Mouse (Mus musculus) hindbrain, embryonic 11.5 days (tissue): ENCODE data around the gene Nusap1. TPM values are rescaled to one million over a fixed set of nuclear protein-coding genes. Genes with fewer than 3 reads are reported as not detected.
"Not testable (repeated sequence)": the region's sequence is repeated elsewhere in the genome, so short reads cannot be mapped to it uniquely, and the experiment has no call there.

Experiments
- ATAC-seq: fragments of 200-750 bp; cut with Nextera tagmentation; 2 replicates; pipeline ENCODE4 v1.8.0; 2017; ENCODE audit warnings: mild to moderate bottlenecking, moderate TSS enrichment, moderate library complexity; ENCODE audit not compliant: low FRiP score
- DNase-seq: peaks from one replicate; pipeline ENCODE4 v3.0.0-alpha.2; 2015; ENCODE audit warnings: low spot score
- H3K27ac ChIP-seq: fragments of 300-500 bp; sonication (generic); 2 replicates; pipeline ENCODE4 v1.5.1; 2014; ENCODE audit warnings: mild to moderate bottlenecking, low read depth, low read length
- H3K27me3 ChIP-seq: fragments of 300-500 bp; sonication (generic); 2 replicates; pipeline ENCODE4 v1.6.1; 2014; ENCODE audit warnings: mild to moderate bottlenecking, low read length, moderate library complexity, mixed read lengths; ENCODE audit not compliant: control insufficient read depth, insufficient read depth
- H3K36me3 ChIP-seq: fragments of 300-500 bp; sonication (generic); 2 replicates; pipeline ENCODE4 v1.6.1; 2014; ENCODE audit warnings: mild to moderate bottlenecking, low read length, moderate library complexity, mixed read lengths; ENCODE audit not compliant: control insufficient read depth, insufficient read depth
- H3K4me1 ChIP-seq: fragments of 300-500 bp; sonication (generic); replicated peaks from 2 replicates; pipeline ENCODE4 v1.6.1; 2014; ENCODE audit warnings: low read length, mixed read lengths; ENCODE audit not compliant: control insufficient read depth, insufficient read depth
- H3K4me2 ChIP-seq: fragments of 300-500 bp; sonication (generic); replicated peaks from 2 replicates; pipeline ENCODE4 v1.6.1; 2014; ENCODE audit warnings: mild to moderate bottlenecking, low read depth, low read length
- H3K4me3 ChIP-seq: fragments of 300-500 bp; sonication (generic); 2 replicates; pipeline ENCODE4 v1.5.1; 2014; ENCODE audit warnings: low read depth, low read length
- H3K9ac ChIP-seq: fragments of 300-500 bp; sonication (generic); 2 replicates; pipeline ENCODE4 v1.6.1; 2014; ENCODE audit warnings: low read depth, low read length
- H3K9me3 ChIP-seq: fragments of 300-500 bp; sonication (generic); 2 replicates; pipeline ENCODE4 v1.6.1; 2016; ENCODE audit warnings: low read length; ENCODE audit not compliant: control insufficient read depth
- WGBS: fragments of 180-500 bp; shearing (Covaris S2); extraction: QIAGEN DNeasy Blood & Tissue Kit; methylation state at CpG from one replicate; pipeline ENCODE4 v1.1.7; 2014; 5-methylcytosine and 5-hydroxymethylcytosine counted together
- polyA plus RNA-seq: library from polyadenylated mRNA; unstranded; fragments of >200 nt; fragmentation: Nextera tagmentation; extraction: Ambion mirVana; gene quantifications from 2 replicates; pipeline ENCODE4 v1.2.1, GENCODE M21; 2014

The Nusap1 gene
- polyA plus RNA-seq, 1 experiment from 2014 or later = 87.1 TPM

DNA sequence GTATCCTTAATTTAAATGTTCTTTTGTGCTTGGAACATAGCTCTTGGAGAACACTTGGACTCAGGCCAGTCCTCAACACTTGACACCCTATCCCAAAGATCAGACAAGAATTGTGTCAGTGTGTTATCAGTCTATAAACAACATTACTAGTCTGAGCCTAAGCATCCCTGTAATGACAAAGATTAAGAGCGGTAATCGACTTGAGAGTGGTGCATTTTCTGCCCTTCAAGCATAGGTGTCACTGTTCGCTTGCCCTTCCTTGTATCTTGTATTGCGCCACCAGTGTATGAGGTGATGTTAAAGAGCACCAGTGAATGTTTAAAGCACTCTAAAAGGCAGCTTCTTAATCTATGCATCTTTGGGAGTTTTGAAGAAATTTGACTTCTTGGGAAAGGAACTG is 11.1 kb upstream of the Nusap1 start:
- Histone ChIP-seq H3K9me3 (no peaks in the 10 kb centered on the region), H3K4me3 (no peak overlapping the region), H3K4me2 (no peak overlapping the region), H3K27ac (no peak overlapping the region), H3K27me3 (no peaks in the 10 kb centered on the region), H3K9ac (no peak overlapping the region), H3K36me3 (peaks cover 3% of the 10 kb centered on the region; the same call in 1 of the 2 replicates), H3K4me1 (no peaks in the 10 kb centered on the region)
- 97% methylated on average over 4 of the region's 4 CpGs for WGBS
- no peak for ATAC-seq
- no peak for DNase-seq

- no peaks in the 10 kb centered on the region for H3K27me3 ChIP-seq
- H3K9ac ChIP-seq = peak overlapping the region; percentile 60
- WGBS = 0% methylated on average over 13 of the region's 13 CpGs
- DNase-seq (no peak), ATAC-seq (no peak; the same call in 1 of the 2 replicates)
- H3K4me3 ChIP-seq = peak overlapping the region; percentile 80
- peaks cover 8% of the 10 kb centered on the region; the same call in 1 of the 2 replicates for H3K4me1 ChIP-seq
- H3K4me2 ChIP-seq = peak overlapping the region; percentile 74
- no peaks in the 10 kb centered on the region for H3K9me3 ChIP-seq
- no peak overlapping the region for H3K27ac ChIP-seq
- H3K36me3 ChIP-seq = no peaks in the 10 kb centered on the region
Measured at GRCm38 (mm10) chr2:119617841-119618198, 278 bp upstream of the Nusap1 start.

DNA sequence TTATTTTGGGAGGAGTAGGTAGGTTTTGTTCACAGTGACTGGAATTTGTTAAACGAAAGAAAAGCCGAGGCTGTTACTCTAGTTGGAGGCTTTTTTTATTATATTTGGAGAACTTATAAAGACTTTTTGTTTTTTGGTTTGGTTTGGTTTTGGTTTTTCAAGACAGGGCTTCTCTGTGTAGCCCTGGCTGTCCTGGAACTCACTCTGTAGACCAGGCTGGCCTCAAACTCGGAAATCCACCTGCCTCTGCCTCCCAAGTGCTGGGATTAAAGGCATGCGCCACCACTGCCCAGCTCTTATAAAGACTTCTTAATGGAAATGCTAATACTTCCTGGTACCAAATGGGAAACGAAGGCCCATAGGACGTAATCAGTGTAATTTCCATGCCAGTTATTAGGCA is 904 bp downstream of the Nusap1 start:
- Histone ChIP-seq H3K4me3 (peak overlapping the region; percentile 80), H3K4me2 (peak overlapping the region; percentile 50), H3K9ac (peak overlapping the region; percentile 34)
- not testable (repeated sequence) for H3K4me1 ChIP-seq, H3K27me3 ChIP-seq, DNase-seq, H3K9me3 ChIP-seq, ATAC-seq, H3K27ac ChIP-seq, H3K36me3 ChIP-seq
- WGBS = 20% methylated on average over 6 of the region's 6 CpGs

DNA sequence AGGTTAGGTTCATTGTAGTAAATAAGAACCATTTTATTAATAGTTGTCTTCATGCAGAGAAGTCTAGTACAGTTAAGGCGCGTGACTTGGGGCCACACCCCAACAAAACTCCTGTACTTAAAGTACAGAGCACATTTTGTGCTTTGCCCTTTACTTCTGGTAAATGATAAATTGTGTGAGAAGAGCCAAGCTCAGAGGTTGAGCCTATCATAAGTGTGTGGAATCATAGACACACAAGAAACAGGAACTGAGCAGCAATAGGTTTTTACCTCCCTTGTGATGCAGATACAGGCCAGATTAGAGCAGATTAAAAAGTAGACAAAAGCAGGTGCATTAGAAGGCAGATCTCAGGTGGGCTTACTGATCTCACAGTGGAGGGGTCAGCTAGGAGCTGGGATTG is 3.2 kb downstream of the Nusap1 start:
- no peak overlapping the region for H3K4me2 ChIP-seq
- ATAC-seq (no peak), DNase-seq (no peak)
- H3K36me3 ChIP-seq = no peaks in the 10 kb centered on the region
- no peak overlapping the region for H3K4me3 ChIP-seq
- no peaks in the 10 kb centered on the region for H3K27me3 ChIP-seq
- 99% methylated on average over 2 of the region's 2 CpGs for WGBS
- H3K9me3 ChIP-seq = no peaks in the 10 kb centered on the region
- H3K4me1 ChIP-seq = peaks cover 8% of the 10 kb centered on the region; the same call in 1 of the 2 replicates
- H3K27ac ChIP-seq = no peak overlapping the region
- no peak overlapping the region for H3K9ac ChIP-seq

DNA sequence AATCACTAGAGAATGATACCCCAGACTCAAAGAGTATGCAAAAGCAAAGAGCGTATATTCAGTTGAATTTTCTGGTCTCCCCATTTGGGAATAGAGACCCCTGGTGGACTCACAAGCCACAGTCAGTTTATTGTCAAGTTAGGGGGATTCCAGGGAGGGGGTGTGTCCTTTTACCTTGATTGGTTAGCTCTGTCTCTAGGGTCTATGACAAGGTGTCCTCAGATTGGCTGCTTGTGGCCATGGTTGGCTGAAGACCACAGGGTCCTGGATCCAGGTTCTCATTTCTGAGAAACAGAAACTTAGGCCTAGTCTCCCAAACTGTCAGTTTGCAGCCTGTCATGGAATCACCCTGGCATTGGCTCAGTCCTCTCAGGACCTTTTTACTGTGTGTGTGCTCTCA is 18.7 kb downstream of the Nusap1 start:
- no peak overlapping the region for H3K4me2 ChIP-seq
- DNase-seq = no peak
- H3K4me3 ChIP-seq = no peak overlapping the region
- WGBS = 86% methylated on average over 1 of the region's 1 CpGs
- H3K4me1 ChIP-seq = no peaks in the 10 kb centered on the region
- no peak overlapping the region for H3K9ac ChIP-seq
- no peaks in the 10 kb centered on the region for H3K27me3 ChIP-seq
- H3K9me3 ChIP-seq = no peaks in the 10 kb centered on the region
- no peak for ATAC-seq
- peaks cover 8% of the 10 kb centered on the region; the same call in 1 of the 2 replicates for H3K36me3 ChIP-seq
- H3K27ac ChIP-seq = no peak overlapping the region

DNA sequence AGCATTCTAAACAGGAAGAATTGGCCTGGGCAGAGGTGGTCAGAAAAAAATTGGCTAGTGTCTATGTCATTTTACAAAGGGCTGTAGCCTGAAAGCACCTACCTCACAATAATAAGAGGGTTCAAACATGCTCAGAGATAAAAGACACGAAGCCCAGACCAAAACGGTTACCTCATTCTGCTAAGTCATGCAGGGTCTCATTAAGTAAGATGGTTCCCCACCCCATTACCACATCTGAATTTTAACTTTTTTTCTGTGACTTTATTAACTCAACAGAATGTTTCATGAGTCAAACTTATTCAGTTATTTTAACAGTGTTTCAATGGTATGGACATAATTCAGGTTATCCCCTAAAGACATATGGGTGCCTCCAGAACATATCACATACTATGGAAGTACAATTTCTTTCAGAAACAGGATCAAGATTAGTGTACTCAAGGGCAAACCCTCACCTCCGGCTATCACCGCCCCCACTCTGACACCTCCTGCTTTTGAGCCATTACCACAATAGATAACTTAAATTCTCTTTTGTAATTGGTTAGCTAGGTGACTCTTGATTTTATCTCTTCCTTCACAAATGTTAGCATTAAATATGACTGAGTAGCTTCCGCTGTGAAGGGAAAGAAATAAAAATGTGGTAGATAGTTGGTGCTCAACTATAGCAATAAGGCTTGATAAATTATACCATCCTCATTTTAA is 23.3 kb downstream of the Nusap1 start:
- Histone ChIP-seq H3K27me3 (no peaks in the 10 kb centered on the region), H3K9ac (no peak overlapping the region), H3K4me1 (no peaks in the 10 kb centered on the region), H3K4me2 (no peak overlapping the region), H3K27ac (no peak overlapping the region), H3K4me3 (no peak overlapping the region), H3K36me3 (peaks cover 8% of the 10 kb centered on the region; the same call in 1 of the 2 replicates), H3K9me3 (no peaks in the 10 kb centered on the region)
- no peak for DNase-seq
- 95% methylated on average over 5 of the region's 5 CpGs for WGBS
- no peak for ATAC-seq

DNA sequence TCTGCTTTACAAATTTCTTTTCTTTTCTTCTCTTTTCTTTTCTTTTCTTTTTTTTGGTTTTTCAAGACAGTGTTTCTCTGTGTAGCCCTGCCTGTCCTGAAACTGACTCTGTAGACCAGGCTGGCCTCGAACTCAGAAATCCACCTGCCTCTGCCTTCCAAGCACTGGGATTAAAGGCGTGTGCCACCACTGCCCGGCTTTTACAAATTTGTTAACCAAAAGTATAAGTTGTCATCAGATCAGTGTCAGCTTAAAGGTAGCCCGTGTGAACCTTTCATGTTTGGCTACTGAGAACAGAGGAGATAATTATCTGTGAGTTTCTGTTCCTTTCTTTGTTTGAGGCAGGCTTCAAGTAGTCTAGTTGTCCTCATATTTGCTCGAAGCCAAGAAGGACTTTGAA is 26.2 kb downstream of the Nusap1 start:
- no peak overlapping the region for H3K27ac ChIP-seq
- 95% methylated on average over 5 of the region's 5 CpGs for WGBS
- no peak overlapping the region for H3K9ac ChIP-seq
- no peak for DNase-seq
- peaks cover 8% of the 10 kb centered on the region; the same call in 1 of the 2 replicates for H3K36me3 ChIP-seq
- H3K9me3 ChIP-seq = no peaks in the 10 kb centered on the region
- H3K4me2 ChIP-seq = no peak overlapping the region
- no peaks in the 10 kb centered on the region for H3K4me1 ChIP-seq
- ATAC-seq = no peak
- no peaks in the 10 kb centered on the region for H3K27me3 ChIP-seq
- no peak overlapping the region for H3K4me3 ChIP-seq

DNA sequence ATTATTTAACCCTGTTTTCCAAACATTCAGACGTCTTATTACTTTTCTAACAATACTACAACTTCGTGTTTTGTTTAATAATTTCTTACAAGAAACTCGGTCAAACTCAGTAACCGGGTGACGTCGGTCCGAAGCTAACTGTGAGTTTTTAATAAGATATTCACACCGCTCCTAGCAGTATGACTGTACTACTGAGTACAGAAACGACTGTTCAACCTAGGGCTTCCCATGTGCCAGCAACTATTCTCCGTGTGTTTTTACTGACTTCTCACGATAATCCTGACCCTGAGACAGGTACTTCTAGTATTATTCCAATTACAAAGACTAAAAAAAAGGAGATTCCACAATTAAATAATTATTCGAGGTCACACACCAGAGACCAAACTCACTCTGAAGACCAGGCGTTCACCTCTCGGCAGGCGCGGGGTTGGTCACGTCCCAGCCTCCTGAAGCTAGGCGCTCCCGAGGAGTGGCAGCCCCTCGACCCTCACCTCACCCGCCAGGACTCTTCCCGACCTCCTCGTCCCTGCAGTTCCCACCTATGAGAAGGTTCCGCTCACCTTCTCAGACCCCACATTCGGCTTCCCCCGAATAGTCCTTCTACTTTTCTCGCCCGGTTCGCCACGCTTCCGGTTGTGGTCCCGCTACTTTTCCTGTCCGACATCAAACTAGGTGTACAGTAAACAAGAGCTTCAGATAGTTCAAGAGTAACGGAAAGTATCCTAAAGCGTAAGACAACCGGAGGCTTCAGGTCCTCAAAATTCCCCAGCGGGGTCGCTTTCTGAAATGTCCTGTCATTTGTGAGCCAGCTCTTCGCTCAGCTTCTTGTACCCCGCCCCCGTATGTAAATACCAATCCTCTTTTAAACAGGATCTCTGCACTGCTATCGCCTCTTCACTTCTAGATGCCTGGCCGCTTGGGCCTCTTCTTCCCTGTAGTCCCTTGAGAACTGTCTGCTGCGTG is 44.4 kb downstream of the Nusap1 start, which contains the start of gene Ndufaf1:
Ndufaf1 (minus strand) TSS at position 608 of the 963 bp plus-strand sequence.
- Histone ChIP-seq H3K4me1 (no peaks in the 10 kb centered on the region), H3K27ac (no peak within 1 kb of the TSS)

More for the DNA sequence above, 44.4 kb downstream of the Nusap1 start, which contains the start of gene Ndufaf1:
- Histone ChIP-seq H3K4me3 (peak within 1 kb of the TSS; percentile 71), H3K4me2 (peak within 1 kb of the TSS; percentile 67), H3K9ac (peak within 1 kb of the TSS; percentile 78), H3K27me3 (no peaks in the 10 kb centered on the region), H3K9me3 (no peaks in the 10 kb centered on the region), H3K36me3 (no peaks in the 10 kb centered on the region)
- 1% methylated on average over 44 of the region's 44 CpGs for WGBS
- DNase-seq = peak; percentile 81
- ATAC-seq = peak; percentile 75; the same call in 1 of the 2 replicates
